Mouse (Mus musculus): Measurements from ENCODE around the gene Mpeg1.

DNA sequence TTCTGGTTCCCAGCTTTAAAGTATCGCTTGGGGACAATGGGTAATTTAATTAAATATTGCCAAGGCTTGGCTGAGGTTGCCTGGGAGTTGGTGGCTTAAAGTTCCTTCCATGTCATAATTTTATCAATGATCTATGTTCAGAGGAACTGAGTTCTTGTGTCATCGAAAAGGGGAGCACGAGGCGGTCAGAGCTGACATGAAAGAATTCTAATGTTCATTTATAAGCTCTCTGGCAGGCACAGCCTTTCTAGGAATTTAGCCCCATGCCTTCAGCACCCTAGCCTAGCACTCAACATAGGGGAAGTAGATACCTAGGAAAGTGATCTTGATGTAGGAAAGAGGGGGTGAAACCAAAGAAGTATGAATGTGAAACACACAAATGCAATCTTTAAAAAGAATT lies 37.7 kb downstream of the Mpeg1 start:
- no peak for TF ChIP-seq CTCF (IDR thresholded peaks at IDR 0.05; ENCODE audit: borderline replicate concordance, insufficient read depth, low read length)
- TF ChIP-seq POLR2A (IDR thresholded peaks at IDR 0.05; ENCODE audit: low read depth, low read length), result no peak
